Mouse (Mus musculus) lung, adult 18-20 months (tissue): ENCODE results near the gene Gm21541.
"Not testable (repeated sequence)": the region's sequence is repeated elsewhere in the genome, so short reads cannot be mapped to it uniquely, and the experiment has no call there.

ENCODE experiments used
- DNase-seq, 2 experiments: peaks; one replicate each; pipeline ENCODE4 v3.0.0; 2022; ENCODE audit warnings: mixed read lengths in 2 of 2

Gene Gm21541

DNA sequence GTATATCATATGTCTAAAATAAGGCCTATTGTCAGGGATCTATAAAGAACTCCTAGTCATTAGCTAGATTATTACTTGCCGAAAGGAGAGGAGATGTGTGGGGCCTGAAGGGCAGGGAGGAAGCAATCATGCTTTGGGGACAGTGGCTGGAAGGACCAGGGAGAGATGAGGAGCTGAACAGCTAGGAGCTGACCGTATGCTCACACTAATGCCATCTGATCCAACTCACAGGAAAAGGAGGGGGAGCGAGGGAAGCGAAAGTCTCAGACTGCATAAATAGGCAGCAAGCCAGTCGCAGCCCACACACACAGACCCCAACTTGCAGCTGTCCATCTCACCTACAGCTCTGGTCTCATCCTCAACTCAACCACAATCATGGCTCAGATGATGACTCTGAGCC lies at the start of gene Gm21541:
Gene Gm21541, plus strand, starts transcription at position 301 of the 400 bp plus-strand sequence.
- DNase-seq, result not testable (repeated sequence)

GRCm38 (mm10) chr4:41941272-41941671 lies 37.9 kb downstream of the Gm21541 start, which contains the start of gene Gm20878:
TSS of gene Gm20878 (plus strand) at chr4:41941572.
- DNase-seq, result not testable (repeated sequence)
